Mouse (Mus musculus): ENCODE data around the gene Zrsr2. TPM values are rescaled to one million over a fixed set of nuclear protein-coding genes. Genes with fewer than 3 reads are reported as not detected.
A peak's percentile ranks its signal among the peaks of the same experiment; 100 is the strongest.

Gene Zrsr2
- polyA plus RNA-seq, 1 experiment from 2014 or later, result 45.8 TPM

- DNase-seq (peak; percentile 21), ATAC-seq (ENCODE audit: low FRiP score, low TSS enrichment) (no peak)
- Histone ChIP-seq H3K4me1 (ENCODE audit: control insufficient read depth, insufficient read depth, low read length) (no peaks in the 10 kb centered on the region), H3K4me2 (ENCODE audit: low read length) (peak overlapping the region; percentile 57), H3K9me3 (ENCODE audit: control insufficient read depth, low read length) (no peaks in the 10 kb centered on the region), H3K36me3 (ENCODE audit: control insufficient read depth, insufficient read depth, low read length) (no peaks in the 10 kb centered on the region), H3K4me3 (replicated peaks; ENCODE audit: low read depth, low read length) (peak overlapping the region; percentile 58), H3K9ac (replicated peaks; ENCODE audit: low read length) (peak overlapping the region; percentile 57; the same call in 1 of the 2 replicates), H3K27ac (replicated peaks; ENCODE audit: low read depth, low read length) (0 out of 2 replicates have a peak overlapping the region, but pooled peaks have one; percentile 86), H3K27me3 (ENCODE audit: control insufficient read depth, insufficient read depth, low read length) (no peaks in the 10 kb centered on the region; the same call in 1 of the 2 replicates)
- 33% methylated on average over 8 of the region's 8 CpGs for WGBS
Observed at GRCm38 (mm10) chrX:163908003-163908336, 50.5 kb downstream of the Zrsr2 start.

- Histone ChIP-seq H3K4me2 (ENCODE audit: low read length) (no peak overlapping the region), H3K9me3 (ENCODE audit: control insufficient read depth, low read length) (no peaks in the 10 kb centered on the region), H3K27ac (replicated peaks; ENCODE audit: low read depth, low read length) (no peak overlapping the region), H3K36me3 (ENCODE audit: control insufficient read depth, insufficient read depth, low read length) (no peaks in the 10 kb centered on the region), H3K27me3 (ENCODE audit: control insufficient read depth, insufficient read depth, low read length) (no peaks in the 10 kb centered on the region; the same call in 1 of the 2 replicates), H3K9ac (replicated peaks; ENCODE audit: low read length) (no peak overlapping the region), H3K4me3 (replicated peaks; ENCODE audit: low read depth, low read length) (no peak overlapping the region), H3K4me1 (ENCODE audit: control insufficient read depth, insufficient read depth, low read length) (no peaks in the 10 kb centered on the region)
- WGBS, result 86% methylated on average over 2 of the region's 2 CpGs
- ATAC-seq (ENCODE audit: low FRiP score, low TSS enrichment) (no peak), DNase-seq (no peak)
Observed at GRCm38 (mm10) chrX:163906861-163907260, 51.6 kb downstream of the Zrsr2 start.

DNA sequence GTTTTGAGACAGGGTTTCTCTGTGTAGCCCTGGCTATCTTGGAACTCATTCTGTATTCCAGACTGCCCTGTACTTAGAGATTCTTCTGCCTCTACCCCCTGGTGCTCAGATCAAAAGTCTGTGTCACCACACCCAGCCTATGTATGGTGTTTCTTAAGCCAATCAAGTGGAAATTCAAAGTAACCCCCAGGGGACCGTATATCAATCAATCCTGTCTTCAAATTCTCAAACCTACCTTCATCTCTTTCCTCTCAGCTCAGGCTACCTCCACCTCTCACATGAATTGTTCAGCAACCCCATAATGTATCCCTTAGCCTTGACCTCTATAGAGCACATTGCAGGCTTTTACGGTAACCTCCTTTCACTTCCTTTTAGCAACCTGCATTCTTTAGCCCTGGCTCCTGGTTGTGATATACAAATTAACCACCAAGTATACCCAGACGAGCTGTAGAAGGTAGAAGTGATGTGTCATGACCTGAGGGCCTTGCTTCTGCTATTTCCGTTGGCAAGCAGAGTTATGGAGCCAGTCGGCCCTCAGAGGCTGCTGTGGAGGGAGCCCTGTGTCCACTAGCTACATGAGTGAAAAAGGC, 58.9 kb downstream of the Zrsr2 start:
- no peaks in the 10 kb centered on the region for H3K4me1 ChIP-seq (ENCODE audit: control insufficient read depth, insufficient read depth, low read length)
- no peak overlapping the region for H3K27ac ChIP-seq (replicated peaks; ENCODE audit: low read depth, low read length)
- no peak overlapping the region for H3K9ac ChIP-seq (replicated peaks; ENCODE audit: low read length)
- H3K27me3 ChIP-seq (ENCODE audit: control insufficient read depth, insufficient read depth, low read length), result no peaks in the 10 kb centered on the region; the same call in 1 of the 2 replicates
- H3K4me3 ChIP-seq (replicated peaks; ENCODE audit: low read depth, low read length), result no peak overlapping the region
- ATAC-seq (ENCODE audit: low FRiP score, low TSS enrichment) (no peak), DNase-seq (no peak)
- H3K36me3 ChIP-seq (ENCODE audit: control insufficient read depth, insufficient read depth, low read length), result no peaks in the 10 kb centered on the region
- 65% methylated on average over 5 of the region's 5 CpGs for WGBS
- H3K9me3 ChIP-seq (ENCODE audit: control insufficient read depth, low read length), result no peaks in the 10 kb centered on the region
- no peak overlapping the region for H3K4me2 ChIP-seq (ENCODE audit: low read length)

GRCm38 (mm10) chrX:163897354-163897753, 61.1 kb downstream of the Zrsr2 start:
- Histone ChIP-seq H3K27me3 (ENCODE audit: control insufficient read depth, insufficient read depth, low read length) (no peaks in the 10 kb centered on the region), H3K4me1 (ENCODE audit: control insufficient read depth, insufficient read depth, low read length) (no peaks in the 10 kb centered on the region), H3K27ac (replicated peaks; ENCODE audit: low read depth, low read length) (no peak overlapping the region), H3K9me3 (ENCODE audit: control insufficient read depth, low read length) (no peaks in the 10 kb centered on the region), H3K4me2 (ENCODE audit: low read length) (no peak overlapping the region), H3K36me3 (ENCODE audit: control insufficient read depth, insufficient read depth, low read length) (no peaks in the 10 kb centered on the region), H3K9ac (replicated peaks; ENCODE audit: low read length) (no peak overlapping the region), H3K4me3 (replicated peaks; ENCODE audit: low read depth, low read length) (no peak overlapping the region)
- no peak for ATAC-seq (ENCODE audit: low FRiP score, low TSS enrichment)
- 76% methylated on average over 1 of the region's 1 CpGs for WGBS
- no peak for DNase-seq

- H3K9ac ChIP-seq (replicated peaks; ENCODE audit: low read length), result no peak overlapping the region
- no peaks in the 10 kb centered on the region for H3K27me3 ChIP-seq (ENCODE audit: control insufficient read depth, insufficient read depth, low read length)
- no peak overlapping the region for H3K4me2 ChIP-seq (ENCODE audit: low read length)
- ATAC-seq (ENCODE audit: low FRiP score, low TSS enrichment) (no peak; the same call in 1 of the 2 replicates), DNase-seq (no peak)
- H3K27ac ChIP-seq (replicated peaks; ENCODE audit: low read depth, low read length), result no peak overlapping the region
- H3K9me3 ChIP-seq (ENCODE audit: control insufficient read depth, low read length), result no peaks in the 10 kb centered on the region
- no peak overlapping the region for H3K4me3 ChIP-seq (replicated peaks; ENCODE audit: low read depth, low read length)
- WGBS, result 42% methylated on average over 4 of the region's 4 CpGs
- H3K4me1 ChIP-seq (ENCODE audit: control insufficient read depth, insufficient read depth, low read length), result no peaks in the 10 kb centered on the region
- H3K36me3 ChIP-seq (ENCODE audit: control insufficient read depth, insufficient read depth, low read length), result no peaks in the 10 kb centered on the region
Observed at GRCm38 (mm10) chrX:163885539-163885981, 72.9 kb downstream of the Zrsr2 start.

Other genes with a start within 250 kb of the Zrsr2 start
- 3.3 and 4.1 TPM in 2 replicates for gene Rnf138rt1, start 197.3 kb downstream of the Zrsr2 start, polyA plus RNA-seq (2014; fragmentation: Nextera tagmentation; extraction: Ambion mirVana)
- gene Ap1s2, start 49.6 kb downstream of the Zrsr2 start, polyA plus RNA-seq (2014; fragmentation: Nextera tagmentation; extraction: Ambion mirVana), result 105 and 107 TPM in 2 replicates
- 0.08 and 0.26 TPM in 2 replicates for gene Car5b, start 69.3 kb upstream of the Zrsr2 start, polyA plus RNA-seq (2014; fragmentation: Nextera tagmentation; extraction: Ambion mirVana)
- gene Siah1b, start 117.8 kb upstream of the Zrsr2 start, polyA plus RNA-seq (2014; fragmentation: Nextera tagmentation; extraction: Ambion mirVana), result 21.8 and 21.9 TPM in 2 replicates
- not detected in 2 replicates for gene Cltrn, start 130.2 kb upstream of the Zrsr2 start, polyA plus RNA-seq (2014; fragmentation: Nextera tagmentation; extraction: Ambion mirVana)
- gene Ace2, start 180.7 kb upstream of the Zrsr2 start, polyA plus RNA-seq (2014; fragmentation: Nextera tagmentation; extraction: Ambion mirVana), result 0.08 TPM in 1 of 2 replicates, not detected in the other